Mouse (Mus musculus) forebrain, embryonic 13.5 days (tissue): ENCODE measurements around the gene Dhx37. TPM values are rescaled to one million over a fixed set of nuclear protein-coding genes. Genes with fewer than 3 reads are reported as not detected.
A peak's percentile ranks its signal among the peaks of the same experiment; 100 is the strongest.
"Not testable (repeated sequence)": the region's sequence is repeated elsewhere in the genome, so short reads cannot be mapped to it uniquely, and the experiment has no call there.

Experiments
- ATAC-seq: fragments of 200-750 bp; cut with Nextera tagmentation; 2 replicates; pipeline ENCODE4 v1.8.0; 2017
- H3K27ac ChIP-seq: fragments of 300-500 bp; sonication (generic); 2 replicates; pipeline ENCODE4 v1.5.1; 2015; ENCODE audit warnings: inconsistent platforms, mild to moderate bottlenecking, moderate library complexity
- H3K27me3 ChIP-seq: fragments of 300-500 bp; sonication (generic); 2 replicates; pipeline ENCODE4 v1.6.1; 2015; ENCODE audit warnings: mild to moderate bottlenecking, inconsistent platforms
- H3K36me3 ChIP-seq: fragments of 300-500 bp; sonication (generic); 2 replicates; pipeline ENCODE4 v1.6.1; 2015; ENCODE audit warnings: mild to moderate bottlenecking, inconsistent platforms; ENCODE audit not compliant: poor library complexity, severe bottlenecking
- H3K4me1 ChIP-seq: fragments of 300-500 bp; sonication (generic); 2 replicates; pipeline ENCODE4 v1.6.1; 2015; ENCODE audit warnings: inconsistent platforms
- H3K4me2 ChIP-seq: fragments of 300-500 bp; sonication (generic); 2 replicates; pipeline ENCODE4 v1.6.1; 2015; ENCODE audit warnings: inconsistent platforms, mild to moderate bottlenecking, moderate library complexity
- H3K4me3 ChIP-seq: fragments of 300-500 bp; sonication (generic); 2 replicates; pipeline ENCODE4 v1.5.1; 2015; ENCODE audit warnings: mild to moderate bottlenecking, inconsistent platforms
- H3K9ac ChIP-seq: fragments of 300-500 bp; sonication (generic); 2 replicates; pipeline ENCODE4 v1.6.1; 2015; ENCODE audit warnings: mild to moderate bottlenecking, inconsistent platforms
- H3K9me3 ChIP-seq: fragments of 300-500 bp; sonication (generic); replicated peaks from 2 replicates; pipeline ENCODE4 v1.6.1; 2016; ENCODE audit warnings: inconsistent platforms
- WGBS: fragments of 180-500 bp; shearing (Covaris S2); methylation state at CpG from one replicate; pipeline ENCODE4 v1.1.7; 2015; 5-methylcytosine and 5-hydroxymethylcytosine counted together
- polyA plus RNA-seq: library from polyadenylated mRNA; unstranded; fragments of >200 nt; fragmentation: Nextera tagmentation; extraction: Ambion mirVana; gene quantifications from 2 replicates; pipeline ENCODE4 v1.2.1, GENCODE M21; 2015

Dhx37 gene
- polyA plus RNA-seq, 1 experiment from 2014 or later = 10.2 TPM

- no peak overlapping the region for H3K4me2 ChIP-seq
- 88% methylated on average over 11 of the region's 11 CpGs for whole genome bisulfite sequencing
- H3K4me3 ChIP-seq = no peak overlapping the region
- H3K27ac ChIP-seq = no peak overlapping the region
- peaks cover 98% of the 10 kb centered on the region for H3K36me3 ChIP-seq
- H3K9me3 ChIP-seq = no peaks in the 10 kb centered on the region
- ATAC-seq = no peak
- H3K9ac ChIP-seq = no peak overlapping the region
- H3K4me1 ChIP-seq = no peaks in the 10 kb centered on the region
- H3K27me3 ChIP-seq = no peaks in the 10 kb centered on the region
Measured at GRCm38 (mm10) chr5:125419124-125419523, 14.8 kb downstream of the Dhx37 start.

- H3K9me3 ChIP-seq = no peaks in the 10 kb centered on the region
- 89% methylated on average over 12 of the region's 12 CpGs for WGBS
- peaks cover 98% of the 10 kb centered on the region for H3K36me3 ChIP-seq
- no peak overlapping the region for H3K4me3 ChIP-seq
- H3K4me1 ChIP-seq = peaks cover 3% of the 10 kb centered on the region; the same call in 1 of the 2 replicates
- no peaks in the 10 kb centered on the region for H3K27me3 ChIP-seq
- no peak overlapping the region for H3K4me2 ChIP-seq
- H3K27ac ChIP-seq = no peak overlapping the region
- no peak for ATAC-seq
- H3K9ac ChIP-seq = no peak overlapping the region
Measured at GRCm38 (mm10) chr5:125418636-125419035, 15.3 kb downstream of the Dhx37 start.

- H3K36me3 ChIP-seq = peaks cover 81% of the 10 kb centered on the region
Measured at GRCm38 (mm10) chr5:125416183-125416582, 17.7 kb downstream of the Dhx37 start.

GRCm38 (mm10) chr5:125413763-125414162 is 20.2 kb downstream of the Dhx37 start:
- H3K27ac ChIP-seq = peak overlapping the region; percentile 25; the same call in 1 of the 2 replicates
- no peaks in the 10 kb centered on the region for H3K9me3 ChIP-seq
- ATAC-seq = no peak
- peaks cover 7% of the 10 kb centered on the region; the same call in 1 of the 2 replicates for H3K4me1 ChIP-seq
- H3K27me3 ChIP-seq = no peaks in the 10 kb centered on the region
- no peak overlapping the region for H3K9ac ChIP-seq
- no peak overlapping the region for H3K4me2 ChIP-seq
- peaks cover 58% of the 10 kb centered on the region for H3K36me3 ChIP-seq
- WGBS = 66% methylated on average over 4 of the region's 4 CpGs
- no peak overlapping the region for H3K4me3 ChIP-seq

More at GRCm38 (mm10) chr5:125416183-125416582, 17.7 kb downstream of the Dhx37 start:
- no peak overlapping the region for H3K4me2 ChIP-seq
- 96% methylated on average over 8 of the region's 8 CpGs for WGBS
- no peak overlapping the region for H3K9ac ChIP-seq
- H3K4me1 ChIP-seq = peaks cover 3% of the 10 kb centered on the region; the same call in 1 of the 2 replicates
- H3K27ac ChIP-seq = no peak overlapping the region
- no peaks in the 10 kb centered on the region for H3K27me3 ChIP-seq
- H3K4me3 ChIP-seq = no peak overlapping the region
- H3K9me3 ChIP-seq = no peaks in the 10 kb centered on the region
- no peak for ATAC-seq

- not testable (repeated sequence) for H3K27me3 ChIP-seq, H3K4me2 ChIP-seq, H3K4me3 ChIP-seq, ATAC-seq, H3K4me1 ChIP-seq, H3K9ac ChIP-seq, H3K27ac ChIP-seq, H3K9me3 ChIP-seq
- WGBS = 87% methylated on average over 8 of the region's 8 CpGs
- peaks cover 46% of the 10 kb centered on the region for H3K36me3 ChIP-seq
Measured at GRCm38 (mm10) chr5:125412536-125412935, 21.4 kb downstream of the Dhx37 start.

- WGBS = 56% methylated on average over 5 of the region's 5 CpGs
- Histone ChIP-seq H3K9ac (no peak overlapping the region), H3K4me2 (no peak overlapping the region), H3K27me3 (no peaks in the 10 kb centered on the region), H3K4me3 (no peak overlapping the region), H3K27ac (no peak overlapping the region), H3K36me3 (peaks cover 41% of the 10 kb centered on the region), H3K9me3 (no peaks in the 10 kb centered on the region), H3K4me1 (peaks cover 12% of the 10 kb centered on the region)
- ATAC-seq = no peak
Measured at GRCm38 (mm10) chr5:125411972-125412530, 21.9 kb downstream of the Dhx37 start.

- Histone ChIP-seq H3K4me2 (peak overlapping the region; percentile 43), H3K27me3 (no peaks in the 10 kb centered on the region), H3K36me3 (peaks cover 16% of the 10 kb centered on the region), H3K4me3 (peak overlapping the region; percentile 34), H3K27ac (no peak overlapping the region), H3K9ac (no peak overlapping the region), H3K9me3 (no peaks in the 10 kb centered on the region), H3K4me1 (peaks cover 16% of the 10 kb centered on the region)
- ATAC-seq = no peak
- WGBS = 13% methylated on average over 20 of the region's 20 CpGs
Measured at GRCm38 (mm10) chr5:125409348-125410090, 24.4 kb downstream of the Dhx37 start.

- H3K27me3 ChIP-seq = no peaks in the 10 kb centered on the region
- H3K9me3 ChIP-seq = no peaks in the 10 kb centered on the region
- peak overlapping the region; percentile 34 for H3K4me3 ChIP-seq
- H3K9ac ChIP-seq = no peak overlapping the region
- WGBS = 0% methylated on average over 13 of the region's 13 CpGs
- H3K4me2 ChIP-seq = peak overlapping the region; percentile 43
- peaks cover 15% of the 10 kb centered on the region for H3K4me1 ChIP-seq
- ATAC-seq = peak; percentile 55
- H3K27ac ChIP-seq = no peak overlapping the region; the same call in 1 of the 2 replicates
- H3K36me3 ChIP-seq = peaks cover 9% of the 10 kb centered on the region
Measured at GRCm38 (mm10) chr5:125408842-125409241, 25.1 kb downstream of the Dhx37 start.

GRCm38 (mm10) chr5:125407910-125408575 is 25.9 kb downstream of the Dhx37 start:
- 0 out of 2 replicates have a peak, but pooled peaks cover under 1% of the 10 kb centered on the region for H3K36me3 ChIP-seq
- no peak overlapping the region for H3K4me2 ChIP-seq
- no peaks in the 10 kb centered on the region for H3K27me3 ChIP-seq
- WGBS = 72% methylated on average over 14 of the region's 14 CpGs
- H3K4me3 ChIP-seq = no peak overlapping the region
- peaks cover 13% of the 10 kb centered on the region for H3K4me1 ChIP-seq
- ATAC-seq = no peak
- H3K27ac ChIP-seq = no peak overlapping the region
- H3K9me3 ChIP-seq = no peaks in the 10 kb centered on the region
- H3K9ac ChIP-seq = no peak overlapping the region

- Histone ChIP-seq H3K27ac (peak overlapping the region; percentile 92), H3K9me3 (no peaks in the 10 kb centered on the region), H3K4me3 (peak overlapping the region; percentile 56), H3K36me3 (no peaks in the 10 kb centered on the region), H3K9ac (peak overlapping the region; percentile 72), H3K4me2 (peak overlapping the region; percentile 70), H3K4me1 (peaks cover 13% of the 10 kb centered on the region), H3K27me3 (no peaks in the 10 kb centered on the region)
- WGBS = 55% methylated on average over 13 of the region's 13 CpGs
- no peak for ATAC-seq
Measured at GRCm38 (mm10) chr5:125407020-125407830, 26.7 kb downstream of the Dhx37 start.

GRCm38 (mm10) chr5:125406322-125407016 is 27.5 kb downstream of the Dhx37 start:
- peak; percentile 12; the same call in 1 of the 2 replicates for ATAC-seq
- Histone ChIP-seq H3K9me3 (no peaks in the 10 kb centered on the region), H3K27ac (peak overlapping the region; percentile 92), H3K4me2 (peak overlapping the region; percentile 70), H3K9ac (peak overlapping the region; percentile 72), H3K27me3 (no peaks in the 10 kb centered on the region), H3K36me3 (no peaks in the 10 kb centered on the region), H3K4me3 (peak overlapping the region; percentile 56), H3K4me1 (peaks cover 13% of the 10 kb centered on the region)
- WGBS = 1% methylated on average over 20 of the region's 20 CpGs
